Mouse (Mus musculus) midbrain, embryonic 14.5 days (tissue): ENCODE results near the gene Smarcd1. TPM values are rescaled to one million over a fixed set of nuclear protein-coding genes. Genes with fewer than 3 reads are reported as not detected.

ENCODE experiments used
- ATAC-seq: fragments of 200-750 bp; cut with Nextera tagmentation; 2 replicates; pipeline ENCODE4 v1.8.0; 2017; ENCODE audit warnings: moderate number of reproducible peaks, moderate library complexity; ENCODE audit not compliant: low FRiP score, low TSS enrichment
- DNase-seq: peaks from one replicate; pipeline ENCODE4 v3.0.0-alpha.2; 2015
- H3K27ac ChIP-seq: fragments of 300-500 bp; sonication (generic); replicated peaks from 2 replicates; pipeline ENCODE4 v1.5.1; 2014; ENCODE audit warnings: mild to moderate bottlenecking, low read depth, low read length, moderate library complexity
- H3K27me3 ChIP-seq: fragments of 300-500 bp; sonication (generic); 2 replicates; pipeline ENCODE4 v1.6.1; 2014; ENCODE audit warnings: low read length, control low read depth, mixed read lengths; ENCODE audit not compliant: control insufficient read depth, insufficient read depth
- H3K36me3 ChIP-seq: fragments of 300-500 bp; sonication (generic); 2 replicates; pipeline ENCODE4 v1.6.1; 2014; ENCODE audit warnings: low read length, control low read depth; ENCODE audit not compliant: control insufficient read depth, insufficient read depth
- H3K4me1 ChIP-seq: fragments of 300-500 bp; sonication (generic); 2 replicates; pipeline ENCODE4 v1.6.1; 2014; ENCODE audit warnings: mild to moderate bottlenecking, antibody characterized with exemption, low read length, control low read depth; ENCODE audit not compliant: control insufficient read depth, insufficient read depth
- H3K4me2 ChIP-seq: fragments of 300-500 bp; sonication (generic); 2 replicates; pipeline ENCODE4 v1.6.1; 2014; ENCODE audit warnings: mild to moderate bottlenecking, low read length, moderate library complexity
- H3K4me3 ChIP-seq: fragments of 300-500 bp; sonication (generic); replicated peaks from 2 replicates; pipeline ENCODE4 v1.5.1; 2014; ENCODE audit warnings: low read depth, low read length
- H3K9ac ChIP-seq: fragments of 300-500 bp; sonication (generic); replicated peaks from 2 replicates; pipeline ENCODE4 v1.6.1; 2014; ENCODE audit warnings: mild to moderate bottlenecking, low read length, moderate library complexity
- H3K9me3 ChIP-seq: fragments of 300-500 bp; sonication (generic); 2 replicates; pipeline ENCODE4 v1.6.1; 2016; ENCODE audit warnings: low read length, control low read depth, mixed read lengths; ENCODE audit not compliant: control insufficient read depth
- WGBS: fragments of 180-500 bp; shearing (Covaris S2); extraction: QIAGEN DNeasy Blood & Tissue Kit; methylation state at CpG from one replicate; pipeline ENCODE4 v1.1.7; 2014; 5-methylcytosine and 5-hydroxymethylcytosine counted together
- polyA plus RNA-seq: library from polyadenylated mRNA; unstranded; fragments of >200 nt; fragmentation: Nextera tagmentation; extraction: Ambion mirVana; gene quantifications from 2 replicates; pipeline ENCODE4 v1.2.1, GENCODE M21; 2014

Gene Smarcd1
- polyA plus RNA-seq, 1 experiment from 2014 or later: 136 TPM

- DNase-seq (peak; percentile 67), ATAC-seq (peak; percentile 80)
- peaks cover 52% of the 10 kb centered on the region for H3K4me1 ChIP-seq
- peaks cover 17% of the 10 kb centered on the region; the same call in 1 of the 2 replicates for H3K36me3 ChIP-seq
- H3K27me3 ChIP-seq: no peaks in the 10 kb centered on the region
- peak overlapping the region; percentile 46 for H3K4me2 ChIP-seq
- peak overlapping the region; percentile 39; the same call in 1 of the 2 replicates for H3K9ac ChIP-seq
- H3K9me3 ChIP-seq: no peaks in the 10 kb centered on the region
- 5% methylated on average over 8 of the region's 8 CpGs for WGBS
- peak overlapping the region; percentile 80 for H3K27ac ChIP-seq
- H3K4me3 ChIP-seq: peak overlapping the region; percentile 19
These were observed 24.8 kb upstream of the Smarcd1 start for GRCm38 (mm10) chr15:99677089-99677488.

GRCm38 (mm10) chr15:99678063-99678800 is 23.7 kb upstream of the Smarcd1 start:
- DNase-seq (no peak), ATAC-seq (no peak)
- Histone ChIP-seq H3K36me3 (peaks cover 23% of the 10 kb centered on the region), H3K9ac (no peak overlapping the region), H3K9me3 (no peaks in the 10 kb centered on the region), H3K27me3 (no peaks in the 10 kb centered on the region), H3K4me1 (peaks cover 42% of the 10 kb centered on the region), H3K4me2 (no peak overlapping the region), H3K27ac (no peak overlapping the region), H3K4me3 (no peak overlapping the region)
- 15% methylated on average over 13 of the region's 13 CpGs for WGBS

- no peak overlapping the region for H3K9ac ChIP-seq
- 71% methylated on average over 7 of the region's 7 CpGs for WGBS
- no peaks in the 10 kb centered on the region for H3K9me3 ChIP-seq
- ATAC-seq (no peak), DNase-seq (no peak)
- H3K27ac ChIP-seq: no peak overlapping the region
- H3K36me3 ChIP-seq: peaks cover 23% of the 10 kb centered on the region
- H3K4me3 ChIP-seq: no peak overlapping the region
- peaks cover 34% of the 10 kb centered on the region for H3K4me1 ChIP-seq
- H3K4me2 ChIP-seq: peak overlapping the region; percentile 6; the same call in 1 of the 2 replicates
- H3K27me3 ChIP-seq: no peaks in the 10 kb centered on the region
These were observed 22.9 kb upstream of the Smarcd1 start for GRCm38 (mm10) chr15:99679008-99679407.

- H3K4me2 ChIP-seq: no peak overlapping the region
- H3K27ac ChIP-seq: no peak overlapping the region
- H3K27me3 ChIP-seq: no peaks in the 10 kb centered on the region
- DNase-seq (no peak), ATAC-seq (no peak)
- 96% methylated on average over 7 of the region's 7 CpGs for WGBS
- peaks cover 48% of the 10 kb centered on the region for H3K36me3 ChIP-seq
- H3K9me3 ChIP-seq: no peaks in the 10 kb centered on the region
- H3K9ac ChIP-seq: no peak overlapping the region
- 0 out of 2 replicates have a peak, but pooled peaks cover 5% of the 10 kb centered on the region for H3K4me1 ChIP-seq
- H3K4me3 ChIP-seq: no peak overlapping the region
These were observed 19.0 kb upstream of the Smarcd1 start for GRCm38 (mm10) chr15:99682880-99683279.

GRCm38 (mm10) chr15:99684156-99684555 is 17.8 kb upstream of the Smarcd1 start:
- DNase-seq: no peak
- Histone ChIP-seq H3K4me2 (no peak overlapping the region), H3K4me1 (no peaks in the 10 kb centered on the region), H3K9ac (no peak overlapping the region), H3K36me3 (peaks cover 48% of the 10 kb centered on the region), H3K9me3 (no peaks in the 10 kb centered on the region), H3K4me3 (no peak overlapping the region), H3K27me3 (no peaks in the 10 kb centered on the region), H3K27ac (no peak overlapping the region)
- 94% methylated on average over 5 of the region's 5 CpGs for WGBS
- no peak for ATAC-seq

- DNase-seq (peak; percentile 85), ATAC-seq (peak; percentile 41)
- no peak overlapping the region for H3K27ac ChIP-seq
- no peaks in the 10 kb centered on the region for H3K27me3 ChIP-seq
- no peak overlapping the region for H3K9ac ChIP-seq
- H3K4me1 ChIP-seq: peaks cover 19% of the 10 kb centered on the region
- H3K4me3 ChIP-seq: no peak overlapping the region
- peaks cover 48% of the 10 kb centered on the region for H3K36me3 ChIP-seq
- H3K9me3 ChIP-seq: no peaks in the 10 kb centered on the region
- no peak overlapping the region for H3K4me2 ChIP-seq
- WGBS: 4% methylated on average over 4 of the region's 4 CpGs
These were observed 13.2 kb upstream of the Smarcd1 start for GRCm38 (mm10) chr15:99688712-99689111.

GRCm38 (mm10) chr15:99690924-99691323 is 11.0 kb upstream of the Smarcd1 start:
- H3K36me3 ChIP-seq: peaks cover 41% of the 10 kb centered on the region
- peak overlapping the region; percentile 26; the same call in 1 of the 2 replicates for H3K9ac ChIP-seq
- no peaks in the 10 kb centered on the region for H3K27me3 ChIP-seq
- no peak overlapping the region for H3K27ac ChIP-seq
- DNase-seq: no peak
- H3K4me1 ChIP-seq: peaks cover 19% of the 10 kb centered on the region
- no peak for ATAC-seq
- H3K4me2 ChIP-seq: no peak overlapping the region
- 21% methylated on average over 4 of the region's 4 CpGs for WGBS
- H3K4me3 ChIP-seq: no peak overlapping the region
- no peaks in the 10 kb centered on the region for H3K9me3 ChIP-seq

GRCm38 (mm10) chr15:99691976-99692375 is 10.0 kb upstream of the Smarcd1 start:
- 45% methylated on average over 9 of the region's 9 CpGs for WGBS
- H3K27me3 ChIP-seq: no peaks in the 10 kb centered on the region
- H3K4me2 ChIP-seq: peak overlapping the region; percentile 19; the same call in 1 of the 2 replicates
- H3K27ac ChIP-seq: peak overlapping the region; percentile 49
- no peaks in the 10 kb centered on the region for H3K9me3 ChIP-seq
- peaks cover 41% of the 10 kb centered on the region for H3K36me3 ChIP-seq
- H3K9ac ChIP-seq: peak overlapping the region; percentile 29; the same call in 1 of the 2 replicates
- DNase-seq: no peak
- ATAC-seq: peak; percentile 57
- no peak overlapping the region for H3K4me3 ChIP-seq
- H3K4me1 ChIP-seq: peaks cover 19% of the 10 kb centered on the region

- Histone ChIP-seq H3K9ac (no peak overlapping the region; the same call in 1 of the 2 replicates), H3K27me3 (no peaks in the 10 kb centered on the region), H3K4me1 (no peaks in the 10 kb centered on the region), H3K36me3 (peaks cover 63% of the 10 kb centered on the region), H3K4me2 (no peak overlapping the region), H3K9me3 (no peaks in the 10 kb centered on the region), H3K27ac (no peak overlapping the region), H3K4me3 (no peak overlapping the region)
- 50% methylated on average over 2 of the region's 2 CpGs for WGBS
- ATAC-seq (no peak), DNase-seq (no peak)
These were observed 4.6 kb upstream of the Smarcd1 start for GRCm38 (mm10) chr15:99697309-99697708.
